ENCODE assay signal across 7 mouse cellular contexts in genomic region chr9:70084107-70084506, GRCm38 (mm10). TPM values are rescaled to one million over a fixed set of nuclear protein-coding genes. Genes with fewer than 3 reads are reported as not detected.
A peak's percentile ranks its signal among the peaks of the same experiment; 100 is the strongest.
DNase-seq lines count a peak whose midpoint lies in the region; ATAC-seq and TF ChIP-seq lines count a peak whose summit lies in the region.

No protein-coding gene starts in this region.

- no peak for TF ChIP-seq POLR2A in brain, embryonic 14.5 days (IDR thresholded peaks at IDR 0.05; ENCODE audit: borderline replicate concordance, extremely low read depth, insufficient read depth, insufficient read length, poor library complexity, severe bottlenecking)

- H3K27ac ChIP-seq in stomach, postnatal 0 days (replicated peaks) = no peak overlapping the region

- no peaks in the 10 kb centered on the region for H3K27me3 ChIP-seq in stomach, postnatal 0 days (ENCODE audit: control insufficient read depth, insufficient read depth, low read length)

- no peak overlapping the region for H3K4me3 ChIP-seq in stomach, postnatal 0 days (ENCODE audit: low read depth, low read length)

- no peak for TF ChIP-seq EP300 in stomach, postnatal 0 days (optimal IDR thresholded peaks at IDR 0.05)

- H3K9ac ChIP-seq in stomach, postnatal 0 days (ENCODE audit: low read length) = no peak overlapping the region

- no peak for ATAC-seq in stomach, postnatal 0 days (ENCODE audit: low FRiP score, low TSS enrichment)

- whole genome bisulfite sequencing in stomach, postnatal 0 days = 69% methylated on average over 11 of the region's 11 CpGs

- H3K4me2 ChIP-seq in stomach, postnatal 0 days (replicated peaks; ENCODE audit: low read depth) = no peak overlapping the region

- no peaks in the 10 kb centered on the region for H3K4me1 ChIP-seq in stomach, postnatal 0 days (replicated peaks; ENCODE audit: control insufficient read depth, insufficient read depth)

- H3K36me3 ChIP-seq in stomach, postnatal 0 days (ENCODE audit: control insufficient read depth, insufficient read depth, low read length) = no peaks in the 10 kb centered on the region

- H3K9me3 ChIP-seq in stomach, postnatal 0 days (ENCODE audit: control insufficient read depth, low read length) = no peaks in the 10 kb centered on the region

- DNase-seq in layer of hippocampus, adult 11-12 months (ENCODE audit: low spot score) = peak; percentile 74
- no peak for DNase-seq in layer of hippocampus, adult 9-11 months
- DNase-seq in Muller cell, postnatal 12 days (ENCODE audit: inconsistent ontology term) = peak; percentile 6
- DNase-seq in brain, embryonic 14.5 days (ENCODE audit: low read depth) = peak; percentile 53
- peak; percentile 73 for DNase-seq in kidney, adult 9 months
- DNase-seq in lung, adult 18-20 months = peak; percentile 11 to 34
- peak; percentile 47 for DNase-seq in stomach, postnatal 0 days (ENCODE audit: low spot score)

- TF ChIP-seq CTCF in brain, embryonic 14.5 days (IDR thresholded peaks at IDR 0.05; ENCODE audit: borderline replicate concordance, extremely low read depth, insufficient read depth, insufficient read length) = peak; percentile 68; the same call in 1 of the 2 replicates
- peak; percentile 73 for TF ChIP-seq CTCF in stomach, postnatal 0 days (IDR thresholded peaks at IDR 0.05; ENCODE audit: low read depth)

RNA-seq across cellular contexts. Expression of gene Gcnt3, which starts 46.2 kb away (rescaled TPM):
- polyA plus RNA-seq in brain, embryonic 14.5 days (2012; rRNA removed) = not detected in 2 replicates
- polyA plus RNA-seq in stomach, postnatal 0 days (2015; fragmentation: Nextera tagmentation; extraction: Ambion mirVana) = 76.2 and 81.1 TPM in 2 replicates

RNA-seq across cellular contexts. Expression of gene Fam81a, which starts 58.3 kb away (rescaled TPM):
- 3.1 and 5.0 TPM in 2 replicates for polyA plus RNA-seq in brain, embryonic 14.5 days (2012; rRNA removed)
- polyA plus RNA-seq in stomach, postnatal 0 days (2015; fragmentation: Nextera tagmentation; extraction: Ambion mirVana) = 2.9 and 3.0 TPM in 2 replicates

Comparison
In these comparisons a context has a peak if more than half of its experiments do, and no peak if none do; other contexts are left out.
1. RNA of gene Gcnt3, which starts 46.2 kb away (polyA plus RNA-seq): 76.2 to 81.1 TPM in stomach, postnatal 0 days; not detected in brain, embryonic 14.5 days; every median in the first group is over 10 times any median in the second.